Mouse (Mus musculus) layer of hippocampus, adult 8-10 months (tissue): ENCODE measurements around the gene Top2a. TPM values are rescaled to one million over a fixed set of nuclear protein-coding genes. Genes with fewer than 3 reads are reported as not detected.
"Not testable (repeated sequence)": the region's sequence is repeated elsewhere in the genome, so short reads cannot be mapped to it uniquely, and the experiment has no call there.

Experiments
- DNase-seq, 2 experiments: peaks; one replicate each; pipeline ENCODE4 v3.0.0; 2022; ENCODE audit warnings: low spot score in 2 of 2
- total RNA-seq, 4 experiments: library from RNA; stranded (reverse); gene quantifications; 2 replicates each; pipeline ENCODE4 v1.2.4; 2022

Top2a gene
- total RNA-seq, 4 experiments from 2014 or later = 0.62 to 2.4 (median 1.2) TPM

GRCm38 (mm10) chr11:99041051-99041729 is 17.2 kb upstream of the Top2a start, which contains the start of gene Igfbp4:
TSS of gene Igfbp4 (plus strand) at chr11:99041244.
- DNase-seq = no peak

- DNase-seq = peak in 1 of 2 experiments; percentile 32
Measured at GRCm38 (mm10) chr11:99040346-99040974, 16.5 kb upstream of the Top2a start.

GRCm38 (mm10) chr11:99039782-99040181 is 15.8 kb upstream of the Top2a start:
- DNase-seq = peak; percentile 65 to 76

GRCm38 (mm10) chr11:99036254-99036653 is 12.3 kb upstream of the Top2a start:
- no peak for DNase-seq

- DNase-seq = no peak
Measured at GRCm38 (mm10) chr11:99035350-99035749, 11.4 kb upstream of the Top2a start.

- no peak for DNase-seq
Measured at GRCm38 (mm10) chr11:99026899-99027440, 3.0 kb upstream of the Top2a start.

GRCm38 (mm10) chr11:99025878-99026277 is 1.9 kb upstream of the Top2a start:
- DNase-seq = no peak

- DNase-seq = no peak
Measured at GRCm38 (mm10) chr11:99024468-99025134, 612 bp upstream of the Top2a start.

GRCm38 (mm10) chr11:99023094-99023493 is 895 bp downstream of the Top2a start:
- no peak for DNase-seq

GRCm38 (mm10) chr11:99022384-99022933 is 1.5 kb downstream of the Top2a start:
- DNase-seq = no peak

- DNase-seq = no peak
Measured at GRCm38 (mm10) chr11:99019844-99020243, 4.1 kb downstream of the Top2a start.

- DNase-seq = no peak
Measured at GRCm38 (mm10) chr11:99013856-99014255, 10.1 kb downstream of the Top2a start.

GRCm38 (mm10) chr11:99010706-99011105 is 13.3 kb downstream of the Top2a start:
- DNase-seq = no peak

- no peak for DNase-seq
Measured at GRCm38 (mm10) chr11:99010124-99010523, 13.9 kb downstream of the Top2a start.

- DNase-seq = no peak
Measured at GRCm38 (mm10) chr11:99006788-99007187, 17.2 kb downstream of the Top2a start.

GRCm38 (mm10) chr11:98999243-98999642 is 24.7 kb downstream of the Top2a start:
- no peak for DNase-seq

GRCm38 (mm10) chr11:98998776-98999175 is 25.2 kb downstream of the Top2a start:
- DNase-seq = no peak

GRCm38 (mm10) chr11:98997659-98998058 is 26.3 kb downstream of the Top2a start:
- no peak for DNase-seq

GRCm38 (mm10) chr11:98995987-98996386 is 28.0 kb downstream of the Top2a start:
- DNase-seq = no peak

GRCm38 (mm10) chr11:98990866-98991265 is 33.1 kb downstream of the Top2a start:
- no peak for DNase-seq

GRCm38 (mm10) chr11:98988260-98988659 is 35.7 kb downstream of the Top2a start:
- not testable (repeated sequence) for DNase-seq

- no peak for DNase-seq
Measured at GRCm38 (mm10) chr11:98985542-98985941, 38.4 kb downstream of the Top2a start.
